Mouse (Mus musculus) cerebellum, adult 2 months (tissue): ENCODE data around the gene Cdk9.

Source experiments
- CTCF ChIP-seq: fragments of 200-500 bp; IDR thresholded peaks from 2 replicates; pipeline ENCODE4 v1.5.1; 2011; ENCODE audit warnings: low read depth, mild to moderate bottlenecking, control low read depth, low read length, moderate library complexity, borderline replicate concordance; ENCODE audit not compliant: insufficient read depth
- POLR2A ChIP-seq: fragments of 200-500 bp; IDR thresholded peaks from 2 replicates; pipeline ENCODE4 v1.6.1; 2011; ENCODE audit warnings: low read length, control low read depth, borderline replicate concordance; ENCODE audit not compliant: insufficient read depth

GRCm38 (mm10) chr2:32691041-32691440, 21.8 kb downstream of the Cdk9 start:
- no peak for TF ChIP-seq CTCF
- TF ChIP-seq POLR2A, result no peak
